Mouse (Mus musculus): ENCODE measurements at regions not wholly inside any gene's neighbourhood (a gene's known extent, or its start where the extent isn't known, plus 50 kb on each side); places are given as distances from the start of the nearest gene placed in this dataset.

DNA sequence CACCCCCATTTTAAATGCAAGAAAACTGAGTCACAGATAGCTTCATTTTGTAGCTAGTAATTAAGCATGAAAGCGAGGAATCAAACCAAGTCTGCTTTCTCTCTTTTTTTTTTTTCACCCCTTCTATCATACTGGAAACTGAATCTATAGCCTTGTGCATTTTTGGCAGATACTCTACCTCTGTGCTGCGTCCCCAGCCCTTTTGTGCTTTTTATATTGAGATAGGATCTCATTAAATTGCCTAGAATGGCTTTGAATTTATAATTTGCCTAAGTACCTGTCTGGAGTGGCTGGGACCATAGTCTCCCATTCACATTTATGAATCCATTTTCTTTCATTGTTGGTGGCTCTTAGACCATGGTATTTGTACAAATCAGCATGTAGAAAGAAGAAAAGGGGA lies 209.9 kb upstream of the Fggy start:
- no peak for TF ChIP-seq CTCF (conservative IDR thresholded peaks at IDR 0.05 in 1 of 2, IDR thresholded peaks at IDR 0.05 in 1 of 2; ENCODE audit: low read depth in 2 of 2, low read length in 2 of 2)
- TF ChIP-seq MAZ (IDR thresholded peaks at IDR 0.05; ENCODE audit: low read depth, low read length) = no peak
- no peak for TF ChIP-seq MEF2A (IDR thresholded peaks at IDR 0.05; ENCODE audit: borderline replicate concordance, low read depth, low read length)
- TF ChIP-seq USF1 (IDR thresholded peaks at IDR 0.05; ENCODE audit: low read depth, low read length) = no peak
- no peak for TF ChIP-seq RAD21 (IDR thresholded peaks at IDR 0.05; ENCODE audit: low read depth, low read length)
- TF ChIP-seq IRF4 (IDR thresholded peaks at IDR 0.05; ENCODE audit: low read depth, low read length) = no peak
- TF ChIP-seq UBTF (IDR thresholded peaks at IDR 0.05; ENCODE audit: low read depth, low read length) = no peak
- TF ChIP-seq ZC3H11A (IDR thresholded peaks at IDR 0.05; ENCODE audit: low read depth, low read length) = no peak
